Comparison of ENCODE assay signal across 8 mouse cellular contexts in genomic region chr8:11557768-11558629, GRCm38 (mm10). TPM values are rescaled to one million over a fixed set of nuclear protein-coding genes. Genes with fewer than 3 reads are reported as not detected.
DNase-seq lines count a peak whose midpoint lies in the region; ATAC-seq and TF ChIP-seq lines count a peak whose summit lies in the region.

No protein-coding gene starts in this region.

- H3K9ac ChIP-seq in CH12.LX (ENCODE audit: insufficient read depth, low read depth): peak overlapping the region; percentile 76
- peak overlapping the region; percentile 96 for H3K9ac ChIP-seq in forebrain, embryonic 11.5 days (ENCODE audit: low read length)
- peak overlapping the region; percentile 95 for H3K9ac ChIP-seq in heart, embryonic 16.5 days (ENCODE audit: low read length)
- peak overlapping the region; percentile 95 for H3K9ac ChIP-seq in liver, embryonic 15.5 days
- H3K9ac ChIP-seq in neural tube, embryonic 12.5 days: peak overlapping the region; percentile 97

- peaks cover 39% of the 10 kb centered on the region for H3K79me2 ChIP-seq in CH12.LX (replicated peaks; ENCODE audit: control insufficient read depth, extremely low read depth, insufficient read depth, poor library complexity, severe bottlenecking)

- dilution Hi-C loops in CH12.LX (cut with MboI; ENCODE audit: extremely low pct_ligation_motif_present, extremely low pct_unique_long_range_greater_than_20kb, low sequenced_read_pairs): no loop called here

- peak overlapping the region; percentile 17; the same call in 1 of the 2 replicates for H3K4me2 ChIP-seq in CH12.LX (ENCODE audit: insufficient read depth, low read depth, poor library complexity, severe bottlenecking)
- H3K4me2 ChIP-seq in forebrain, embryonic 11.5 days (ENCODE audit: low read depth, low read length, severe bottlenecking): peak overlapping the region; percentile 70
- peak overlapping the region; percentile 79 for H3K4me2 ChIP-seq in heart, embryonic 16.5 days (ENCODE audit: low read depth, low read length)
- peak overlapping the region; percentile 92 for H3K4me2 ChIP-seq in liver, embryonic 15.5 days
- H3K4me2 ChIP-seq in neural tube, embryonic 12.5 days (replicated peaks): peak overlapping the region; percentile 75

- no peak for TF ChIP-seq RAD21 in CH12.LX (IDR thresholded peaks at IDR 0.05; ENCODE audit: low read depth, low read length)

- in situ Hi-C loops in CH12.LX (cut with MboI; ENCODE audit: low pct_ligation_motif_present, low pct_unique_long_range_greater_than_20kb, low sequenced_read_pairs): no loop called here

- no peak for TF ChIP-seq CTCF in CH12.LX (conservative IDR thresholded peaks at IDR 0.05 in 1 of 2, IDR thresholded peaks at IDR 0.05 in 1 of 2; ENCODE audit: low read depth in 2 of 2, low read length in 2 of 2)

- peak overlapping the region; percentile 58 for H3K27ac ChIP-seq in CH12.LX (ENCODE audit: insufficient read depth, low read depth)
- H3K27ac ChIP-seq in forebrain, embryonic 11.5 days (ENCODE audit: low read depth, low read length): peak overlapping the region; percentile 100
- H3K27ac ChIP-seq in heart, embryonic 16.5 days (ENCODE audit: low read length): peak overlapping the region; percentile 100
- peak overlapping the region; percentile 99 for H3K27ac ChIP-seq in liver, embryonic 15.5 days (replicated peaks)
- peak overlapping the region; percentile 99 for H3K27ac ChIP-seq in neural tube, embryonic 12.5 days

- H3K36me3 ChIP-seq in CH12.LX (replicated peaks in 1 of 2; ENCODE audit: control insufficient read depth in 1 of 2, insufficient read depth in 1 of 2, low read length in 1 of 2): peaks cover 12 to 21% of the 10 kb centered on the region in 2 experiments
- H3K36me3 ChIP-seq in forebrain, embryonic 11.5 days (ENCODE audit: control insufficient read depth, insufficient read depth, low read length): peaks cover 7% of the 10 kb centered on the region
- peaks cover 12% of the 10 kb centered on the region for H3K36me3 ChIP-seq in heart, embryonic 16.5 days (ENCODE audit: control insufficient read depth, insufficient read depth)
- peaks cover 20% of the 10 kb centered on the region for H3K36me3 ChIP-seq in liver, embryonic 15.5 days (replicated peaks)
- H3K36me3 ChIP-seq in neural tube, embryonic 12.5 days: peaks cover 13% of the 10 kb centered on the region

- no peak for TF ChIP-seq EP300 in CH12.LX (IDR thresholded peaks at IDR 0.05; ENCODE audit: low read length)

- H3K4me1 ChIP-seq in CH12.LX (ENCODE audit: control insufficient read depth in 1 of 2, insufficient read depth in 2 of 2): peaks cover 10 to 30% of the 10 kb centered on the region in 2 experiments; a peak in 2 of 4 replicates
- peaks cover 5% of the 10 kb centered on the region; the same call in 1 of the 2 replicates for H3K4me1 ChIP-seq in forebrain, embryonic 11.5 days (replicated peaks; ENCODE audit: control insufficient read depth, insufficient read depth, low read length)
- peaks cover 17% of the 10 kb centered on the region for H3K4me1 ChIP-seq in heart, embryonic 16.5 days (ENCODE audit: control insufficient read depth, insufficient read depth, low read length)
- H3K4me1 ChIP-seq in liver, embryonic 15.5 days (replicated peaks): peaks cover 40% of the 10 kb centered on the region
- peaks cover 17% of the 10 kb centered on the region for H3K4me1 ChIP-seq in neural tube, embryonic 12.5 days

- DNase-seq in CH12.LX (ENCODE audit: extremely low read depth): peak; percentile 99
- DNase-seq in c-Kit-positive CD71-positive TER-119-negative erythroid progenitor cells, embryonic 14.5 days (ENCODE audit: low read depth): peak; percentile 93
- peak; percentile 99 for DNase-seq in forebrain, embryonic 11.5 days (ENCODE audit: low spot score)
- DNase-seq in kidney, postnatal 36 days: peak; percentile 98 to 99
- DNase-seq in telencephalon, adult 2 months (ENCODE audit: low read depth, low spot score): peak; percentile 98

- peak; percentile 80 for ATAC-seq in forebrain, embryonic 11.5 days (replicated peaks; ENCODE audit: low FRiP score)
- peak; percentile 72 for ATAC-seq in heart, embryonic 16.5 days (replicated peaks; ENCODE audit: extremely low read depth, insufficient read depth, low FRiP score)
- peak; percentile 80 for ATAC-seq in liver, embryonic 15.5 days (ENCODE audit: insufficient read depth)
- peak; percentile 67 for ATAC-seq in neural tube, embryonic 12.5 days (ENCODE audit: low FRiP score, low read depth)

- TF ChIP-seq POLR2A in CH12.LX (IDR thresholded peaks at IDR 0.05; ENCODE audit: low read depth, low read length): peak; percentile 100

- peak overlapping the region; percentile 77 to 92 (median 83) for H3K4me3 ChIP-seq in CH12.LX (replicated peaks in 1 of 3; ENCODE audit: low read depth in 2 of 3, low read length in 2 of 3, poor library complexity in 1 of 3)
- H3K4me3 ChIP-seq in forebrain, embryonic 11.5 days (ENCODE audit: low read depth, low read length): peak overlapping the region; percentile 98
- H3K4me3 ChIP-seq in heart, embryonic 16.5 days (ENCODE audit: low read length): peak overlapping the region; percentile 89
- peak overlapping the region; percentile 78 for H3K4me3 ChIP-seq in liver, embryonic 15.5 days (replicated peaks)
- H3K4me3 ChIP-seq in neural tube, embryonic 12.5 days: peak overlapping the region; percentile 95

- no peaks in the 10 kb centered on the region for H3K27me3 ChIP-seq in CH12.LX (replicated peaks)
- H3K27me3 ChIP-seq in forebrain, embryonic 11.5 days (ENCODE audit: control insufficient read depth, insufficient read depth, low read length): no peaks in the 10 kb centered on the region
- no peaks in the 10 kb centered on the region for H3K27me3 ChIP-seq in heart, embryonic 16.5 days (ENCODE audit: control insufficient read depth, insufficient read depth, low read length)
- H3K27me3 ChIP-seq in liver, embryonic 15.5 days: no peaks in the 10 kb centered on the region
- H3K27me3 ChIP-seq in neural tube, embryonic 12.5 days (replicated peaks): no peaks in the 10 kb centered on the region

- WGBS in forebrain, embryonic 11.5 days: under 1% methylated on average over 67 of the region's 67 CpGs
- under 1% methylated on average over 67 of the region's 67 CpGs for WGBS in heart, embryonic 16.5 days
- under 1% methylated on average over 67 of the region's 67 CpGs for WGBS in liver, embryonic 15.5 days (ENCODE audit: insufficient replicate concordance)
- under 1% methylated on average over 67 of the region's 67 CpGs for WGBS in neural tube, embryonic 12.5 days

- H3K9me3 ChIP-seq in CH12.LX (replicated peaks; ENCODE audit: low read length): no peaks in the 10 kb centered on the region
- no peaks in the 10 kb centered on the region for H3K9me3 ChIP-seq in forebrain, embryonic 11.5 days (ENCODE audit: control insufficient read depth, low read length)
- no peaks in the 10 kb centered on the region for H3K9me3 ChIP-seq in heart, embryonic 16.5 days (replicated peaks; ENCODE audit: control insufficient read depth, low read length)
- no peaks in the 10 kb centered on the region for H3K9me3 ChIP-seq in liver, embryonic 15.5 days (replicated peaks)
- no peaks in the 10 kb centered on the region for H3K9me3 ChIP-seq in neural tube, embryonic 12.5 days

TF ChIP-seq in CH12.LX, 34 proteins besides CTCF, POLR2A, EP300 and RAD21 (continues in another document):
- TF ChIP-seq ZNF384 (IDR thresholded peaks at IDR 0.05; ENCODE audit: low read depth, low read length) (peak; percentile 98), KAT2A (IDR thresholded peaks at IDR 0.05; ENCODE audit: insufficient replicate concordance, low read length) (0 out of 2 replicates have a peak, but pooled peaks have one; percentile 55), SIN3A (IDR thresholded peaks at IDR 0.05; ENCODE audit: low read length) (peak; percentile 78), MAZ (IDR thresholded peaks at IDR 0.05; ENCODE audit: low read depth, low read length) (peak; percentile 55; the same call in 1 of the 2 replicates), TBP (conservative IDR thresholded peaks at IDR 0.05; ENCODE audit: low read depth, low read length) (peak; percentile 98), USF1 (IDR thresholded peaks at IDR 0.05; ENCODE audit: low read depth, low read length) (no peak), ZC3H11A (IDR thresholded peaks at IDR 0.05; ENCODE audit: low read depth, low read length) (no peak), PAX5 (IDR thresholded peaks at IDR 0.05; ENCODE audit: low read length) (no peak), CHD1 (IDR thresholded peaks at IDR 0.05; ENCODE audit: low read depth, low read length) (no peak), JUN (IDR thresholded peaks at IDR 0.05; ENCODE audit: insufficient read depth, low read depth, low read length) (no peak), USF2 (conservative IDR thresholded peaks at IDR 0.05; ENCODE audit: low read depth, low read length) (no peak), NELFE (IDR thresholded peaks at IDR 0.05; ENCODE audit: low read depth, low read length) (peak; percentile 100), HCFC1 (IDR thresholded peaks at IDR 0.05; ENCODE audit: low read depth, low read length) (peak; percentile 26), MXI1 (IDR thresholded peaks at IDR 0.05; ENCODE audit: low read depth, low read length) (peak; percentile 52; the same call in 1 of the 2 replicates), TCF12 (IDR thresholded peaks at IDR 0.05; ENCODE audit: low read depth, low read length) (peak; percentile 86), UBTF (IDR thresholded peaks at IDR 0.05; ENCODE audit: low read depth, low read length) (no peak; the same call in 1 of the 2 replicates), JUND (conservative IDR thresholded peaks at IDR 0.05; ENCODE audit: low read depth, low read length) (no peak)

RNA-seq across cellular contexts. Expression of gene Ing1, which starts 2.6 kb away (rescaled TPM):
- total RNA-seq in CH12.LX (2012; rRNA removed) (25.0 and 30.9 TPM in 2 replicates), CH12.LX (2014; rRNA removed) (33.1 and 33.8 TPM in 2 replicates)
- 47.8 and 65.3 TPM in 2 replicates for polyA plus RNA-seq in CH12.LX (2012; ENCODE audit: insufficient read length, low read depth)
- polyA plus RNA-seq in forebrain, embryonic 11.5 days (2014; fragmentation: Nextera tagmentation; extraction: Ambion mirVana): 42.9 and 46.8 TPM in 2 replicates
- 26.3 and 29.1 TPM in 2 replicates for polyA plus RNA-seq in heart, embryonic 16.5 days (2015; fragmentation: Nextera tagmentation; extraction: Ambion mirVana)
- 13.5 and 16.7 TPM in 2 replicates for polyA plus RNA-seq in liver, embryonic 15.5 days (2015; fragmentation: Nextera tagmentation; extraction: Ambion mirVana)
- 59.1 and 59.8 TPM in 2 replicates for polyA plus RNA-seq in neural tube, embryonic 12.5 days (2016; fragmentation: Nextera tagmentation; extraction: Ambion mirVana)

RNA-seq across cellular contexts. Expression of gene Cars2, which starts 7.4 kb away (rescaled TPM):
- 67.1 and 67.4 TPM in 2 replicates for total RNA-seq in CH12.LX (2012; rRNA removed)
- total RNA-seq in CH12.LX (2014; rRNA removed): 45.6 and 48.5 TPM in 2 replicates
- 45.7 and 46.4 TPM in 2 replicates for polyA plus RNA-seq in CH12.LX (2012; ENCODE audit: insufficient read length, low read depth)
- polyA plus RNA-seq in forebrain, embryonic 11.5 days (2014; fragmentation: Nextera tagmentation; extraction: Ambion mirVana): 19.9 and 21.6 TPM in 2 replicates
- polyA plus RNA-seq in heart, embryonic 16.5 days (2015; fragmentation: Nextera tagmentation; extraction: Ambion mirVana): 33.2 and 36.0 TPM in 2 replicates
- 12.3 and 15.1 TPM in 2 replicates for polyA plus RNA-seq in liver, embryonic 15.5 days (2015; fragmentation: Nextera tagmentation; extraction: Ambion mirVana)
- 20.7 and 22.7 TPM in 2 replicates for polyA plus RNA-seq in neural tube, embryonic 12.5 days (2016; fragmentation: Nextera tagmentation; extraction: Ambion mirVana)

Comparison
In these comparisons a context has a peak if more than half of its experiments do, and no peak if none do; other contexts are left out.
1. Peak in every context shown above with its lines: DNase-seq, ATAC-seq, H3K4me3 ChIP-seq and H3K27ac ChIP-seq.
2. H3K4me2 ChIP-seq: peak in every context shown above with its lines; median percentile 92 in liver, embryonic 15.5 days; 79 in heart, embryonic 16.5 days; 75 in neural tube, embryonic 12.5 days; 70 in forebrain, embryonic 11.5 days; 17 in CH12.LX.